25 mouse cellular contexts compared by ENCODE assay signal in the genomic region with DNA sequence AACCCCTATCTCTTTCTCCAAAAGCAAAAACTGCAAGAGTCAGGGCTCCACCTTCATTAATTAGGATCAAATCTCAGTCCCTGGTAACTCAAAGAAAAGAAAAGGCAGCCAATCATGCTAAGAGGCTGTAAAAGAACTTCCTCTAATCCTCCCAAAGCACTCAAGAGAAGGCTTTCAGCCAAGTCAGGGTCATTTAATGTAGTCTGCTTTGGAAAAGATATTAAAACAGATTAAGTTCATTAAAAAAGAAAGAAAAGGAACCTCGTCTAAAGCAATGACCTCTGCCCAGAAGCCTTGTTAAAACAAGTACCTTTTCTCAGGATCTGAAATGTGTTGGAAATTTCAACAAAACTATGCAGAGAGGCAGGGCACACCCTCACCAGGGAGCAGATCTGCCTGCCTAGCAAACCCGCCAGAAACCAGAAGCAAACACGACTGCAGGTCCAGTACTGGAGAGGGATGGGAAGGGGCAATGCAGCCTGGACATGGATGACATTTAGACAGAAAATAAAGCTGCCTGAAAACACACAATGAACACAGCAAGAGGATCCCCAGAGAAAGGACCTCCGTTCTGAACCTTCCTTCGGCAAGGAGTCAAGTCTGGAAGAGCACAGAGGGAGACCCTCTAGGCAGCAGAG.
DNase-seq lines count a peak whose midpoint lies in the region; ATAC-seq lines count a peak whose summit lies in the region.
"Had no signal": no experiment of that assay in that cellular context is flagged by ENCODE, and none has a peak within 500 bp of the region (broad histone marks: within the 10 kb centered on the region; RNA-seq: fewer than 3 reads in every experiment).

No protein-coding gene starts in this region.

- under 1% methylated on average over 5 of the region's 5 CpGs for WGBS in forebrain, embryonic 14.5 days
- 17% methylated on average over 5 of the region's 5 CpGs for WGBS in forebrain, embryonic 12.5 days
- 25% methylated on average over 5 of the region's 5 CpGs for WGBS in midbrain, embryonic 15.5 days
- WGBS in midbrain, embryonic 14.5 days: 18% methylated on average over 5 of the region's 5 CpGs
- WGBS in embryonic facial prominence, embryonic 14.5 days: 48% methylated on average over 5 of the region's 5 CpGs
- WGBS in limb, embryonic 15.5 days: 38% methylated on average over 5 of the region's 5 CpGs

- H3K36me3 ChIP-seq in forebrain, embryonic 14.5 days (ENCODE audit: control insufficient read depth, insufficient read depth, low read length): no peaks in the 10 kb centered on the region
- no peaks in the 10 kb centered on the region for H3K36me3 ChIP-seq in forebrain, embryonic 12.5 days (replicated peaks)
- no peaks in the 10 kb centered on the region for H3K36me3 ChIP-seq in midbrain, embryonic 15.5 days (replicated peaks)
- no peaks in the 10 kb centered on the region for H3K36me3 ChIP-seq in midbrain, embryonic 14.5 days (ENCODE audit: control insufficient read depth, insufficient read depth, low read length)
- H3K36me3 ChIP-seq in embryonic facial prominence, embryonic 14.5 days (ENCODE audit: control insufficient read depth, insufficient read depth, low read length): no peaks in the 10 kb centered on the region
- no peaks in the 10 kb centered on the region for H3K36me3 ChIP-seq in limb, embryonic 15.5 days
- H3K36me3 ChIP-seq: forebrain, embryonic 10.5 days; liver, embryonic 12.5 days; midbrain, embryonic 12.5 days; stomach, embryonic 15.5 days had no signal

- H3K27me3 ChIP-seq in forebrain, embryonic 14.5 days (replicated peaks; ENCODE audit: control insufficient read depth, insufficient read depth, low read length): peaks cover 7% of the 10 kb centered on the region; the same call in 1 of the 2 replicates
- peaks cover 54% of the 10 kb centered on the region for H3K27me3 ChIP-seq in forebrain, embryonic 12.5 days
- no peaks in the 10 kb centered on the region; the same call in 1 of the 2 replicates for H3K27me3 ChIP-seq in midbrain, embryonic 15.5 days (replicated peaks)
- H3K27me3 ChIP-seq in midbrain, embryonic 14.5 days (ENCODE audit: control insufficient read depth, insufficient read depth, low read length): no peaks in the 10 kb centered on the region; the same call in 1 of the 2 replicates
- H3K27me3 ChIP-seq in embryonic facial prominence, embryonic 14.5 days (replicated peaks; ENCODE audit: control insufficient read depth, insufficient read depth, low read length): no peaks in the 10 kb centered on the region
- no peaks in the 10 kb centered on the region for H3K27me3 ChIP-seq in limb, embryonic 15.5 days
- H3K27me3 ChIP-seq: liver, embryonic 12.5 days; stomach, embryonic 15.5 days had no signal

- H3K9me3 ChIP-seq in forebrain, embryonic 14.5 days (replicated peaks; ENCODE audit: control insufficient read depth, low read length): no peaks in the 10 kb centered on the region
- H3K9me3 ChIP-seq in forebrain, embryonic 12.5 days: no peaks in the 10 kb centered on the region
- H3K9me3 ChIP-seq in midbrain, embryonic 15.5 days: no peaks in the 10 kb centered on the region
- no peaks in the 10 kb centered on the region for H3K9me3 ChIP-seq in midbrain, embryonic 14.5 days (ENCODE audit: control insufficient read depth, low read length)
- H3K9me3 ChIP-seq in embryonic facial prominence, embryonic 14.5 days (ENCODE audit: control insufficient read depth, low read length): no peaks in the 10 kb centered on the region
- H3K9me3 ChIP-seq in limb, embryonic 15.5 days: no peaks in the 10 kb centered on the region
- H3K9me3 ChIP-seq: forebrain, embryonic 10.5 days; liver, embryonic 12.5 days; midbrain, embryonic 12.5 days; stomach, embryonic 15.5 days had no signal

- no peak overlapping the region for H3K4me2 ChIP-seq in forebrain, embryonic 14.5 days (ENCODE audit: low read length)
- H3K4me2 ChIP-seq in forebrain, embryonic 12.5 days: no peak overlapping the region
- no peak overlapping the region for H3K4me2 ChIP-seq in midbrain, embryonic 15.5 days
- no peak overlapping the region for H3K4me2 ChIP-seq in midbrain, embryonic 14.5 days (ENCODE audit: low read length)
- no peak overlapping the region for H3K4me2 ChIP-seq in embryonic facial prominence, embryonic 14.5 days (ENCODE audit: low read depth, low read length)
- H3K4me2 ChIP-seq in limb, embryonic 15.5 days: no peak overlapping the region
- H3K4me2 ChIP-seq: hindbrain, embryonic 14.5 days; liver, embryonic 12.5 days; midbrain, embryonic 12.5 days; stomach, embryonic 15.5 days had no signal

- no peak overlapping the region for H3K9ac ChIP-seq in forebrain, embryonic 14.5 days (ENCODE audit: low read length)
- no peak overlapping the region for H3K9ac ChIP-seq in forebrain, embryonic 12.5 days
- H3K9ac ChIP-seq in midbrain, embryonic 15.5 days: no peak overlapping the region
- no peak overlapping the region for H3K9ac ChIP-seq in midbrain, embryonic 14.5 days (replicated peaks; ENCODE audit: low read length)
- H3K9ac ChIP-seq in embryonic facial prominence, embryonic 14.5 days (ENCODE audit: low read depth, low read length): no peak overlapping the region
- H3K9ac ChIP-seq in limb, embryonic 15.5 days: no peak overlapping the region
- H3K9ac ChIP-seq: hindbrain, embryonic 14.5 days; liver, embryonic 12.5 days; midbrain, embryonic 12.5 days; stomach, embryonic 15.5 days had no signal

- ATAC-seq in forebrain, embryonic 14.5 days: 0 out of 2 replicates have a peak, but pooled peaks have one; percentile 20
- ATAC-seq in forebrain, embryonic 12.5 days (ENCODE audit: low FRiP score): no peak
- no peak for ATAC-seq in midbrain, embryonic 15.5 days (replicated peaks)
- no peak for ATAC-seq in midbrain, embryonic 14.5 days (ENCODE audit: low FRiP score, low TSS enrichment)
- peak; percentile 41; the same call in 1 of the 2 replicates for ATAC-seq in embryonic facial prominence, embryonic 14.5 days (ENCODE audit: low read depth)
- ATAC-seq in limb, embryonic 15.5 days (ENCODE audit: insufficient number of reproducible peaks, low FRiP score, low TSS enrichment, low read depth): no peak
- ATAC-seq: CD4-positive, CD25-positive, alpha-beta regulatory T cell, adult 4 months; liver, embryonic 12.5 days had no signal

- no peaks in the 10 kb centered on the region for H3K4me1 ChIP-seq in forebrain, embryonic 14.5 days (ENCODE audit: control insufficient read depth, insufficient read depth, low read length)
- H3K4me1 ChIP-seq in forebrain, embryonic 12.5 days: peaks cover 10% of the 10 kb centered on the region; the same call in 1 of the 2 replicates
- H3K4me1 ChIP-seq in midbrain, embryonic 15.5 days: 0 out of 2 replicates have a peak, but pooled peaks cover 7% of the 10 kb centered on the region
- H3K4me1 ChIP-seq in midbrain, embryonic 14.5 days (ENCODE audit: control insufficient read depth, insufficient read depth, low read length): 0 out of 2 replicates have a peak, but pooled peaks cover 2% of the 10 kb centered on the region
- peaks cover 29% of the 10 kb centered on the region for H3K4me1 ChIP-seq in embryonic facial prominence, embryonic 14.5 days (ENCODE audit: control insufficient read depth, insufficient read depth, low read length)
- H3K4me1 ChIP-seq in limb, embryonic 15.5 days: peaks cover 19% of the 10 kb centered on the region
- H3K4me1 ChIP-seq: liver, embryonic 12.5 days; stomach, embryonic 15.5 days had no signal

- peak; percentile 56 for DNase-seq in forebrain, embryonic 14.5 days (ENCODE audit: low spot score)
- no peak for DNase-seq in midbrain, embryonic 14.5 days
- peak; percentile 73 for DNase-seq in embryonic facial prominence, embryonic 14.5 days (ENCODE audit: low spot score)
- no peak for DNase-seq in left cerebral cortex, postnatal 25 days (ENCODE audit: low spot score in 2 of 2)
- DNase-seq: adrenal gland, postnatal 36 days; cerebellum, adult 18-20 months; cerebellum, postnatal 25 days; gastrocnemius, adult 2 months; heart, postnatal 4 days; kidney, adult 8-10 months; layer of hippocampus, adult 9-11 months; lung, adult 18-20 months; lung, postnatal 14 days; thymus, adult 2 months; thymus, postnatal 4 days had no signal

- no peak overlapping the region for H3K27ac ChIP-seq in forebrain, embryonic 14.5 days (ENCODE audit: low read depth, low read length)
- H3K27ac ChIP-seq in forebrain, embryonic 12.5 days: no peak overlapping the region
- 0 out of 2 replicates have a peak overlapping the region, but pooled peaks have one; percentile 2 for H3K27ac ChIP-seq in midbrain, embryonic 15.5 days
- H3K27ac ChIP-seq in midbrain, embryonic 14.5 days (replicated peaks; ENCODE audit: low read depth, low read length): no peak overlapping the region
- peak overlapping the region; percentile 18; the same call in 1 of the 2 replicates for H3K27ac ChIP-seq in embryonic facial prominence, embryonic 14.5 days (replicated peaks; ENCODE audit: low read depth, low read length)
- H3K27ac ChIP-seq in limb, embryonic 15.5 days: peak overlapping the region; percentile 73
- H3K27ac ChIP-seq: forebrain, embryonic 10.5 days; gastrocnemius, adult 2 months; hindbrain, embryonic 14.5 days; liver, embryonic 12.5 days; midbrain, embryonic 12.5 days; stomach, embryonic 15.5 days had no signal

- no peak overlapping the region for H3K4me3 ChIP-seq in forebrain, embryonic 14.5 days (ENCODE audit: low read depth, low read length)
- no peak overlapping the region for H3K4me3 ChIP-seq in forebrain, embryonic 12.5 days (replicated peaks)
- H3K4me3 ChIP-seq in midbrain, embryonic 15.5 days: no peak overlapping the region
- no peak overlapping the region for H3K4me3 ChIP-seq in midbrain, embryonic 14.5 days (replicated peaks; ENCODE audit: low read depth, low read length)
- no peak overlapping the region for H3K4me3 ChIP-seq in embryonic facial prominence, embryonic 14.5 days (ENCODE audit: low read depth, low read length)
- no peak overlapping the region for H3K4me3 ChIP-seq in limb, embryonic 15.5 days
- H3K4me3 ChIP-seq: forebrain, embryonic 10.5 days; gastrocnemius, adult 2 months; liver, embryonic 12.5 days; midbrain, embryonic 12.5 days; myocyte; stomach, embryonic 15.5 days had no signal

- intact Hi-C loops in left cerebral cortex, postnatal 25 days (cut with DNase I): no loop called here

Comparison
In these comparisons a context has a peak if more than half of its experiments do, and no peak if none do; other contexts are left out.
1. ATAC-seq: peak in forebrain, embryonic 14.5 days (single experiment) and embryonic facial prominence, embryonic 14.5 days (single experiment); none in forebrain, embryonic 12.5 days (single experiment), midbrain, embryonic 15.5 days (single experiment), midbrain, embryonic 14.5 days (single experiment) and limb, embryonic 15.5 days (single experiment).
2. H3K27ac ChIP-seq: peak in midbrain, embryonic 15.5 days (single experiment), embryonic facial prominence, embryonic 14.5 days (single experiment) and limb, embryonic 15.5 days (single experiment); none in forebrain, embryonic 14.5 days (single experiment), forebrain, embryonic 12.5 days (single experiment) and midbrain, embryonic 14.5 days (single experiment).
3. DNase-seq: peak in forebrain, embryonic 14.5 days (single experiment) and embryonic facial prominence, embryonic 14.5 days (single experiment); none in midbrain, embryonic 14.5 days (single experiment) and left cerebral cortex, postnatal 25 days (0 of 2).